In genomic region chr14:46604886-46605531, GRCm38 (mm10) we compare ENCODE assay signal across 9 mouse cellular contexts.
DNase-seq lines count a peak whose midpoint lies in the region; ATAC-seq lines count a peak whose summit lies in the region.
"Had no signal": no experiment of that assay in that cellular context is flagged by ENCODE, and none has a peak within 500 bp of the region (broad histone marks: within the 10 kb centered on the region; RNA-seq: fewer than 3 reads in every experiment).

No protein-coding gene starts in this region.

- H3K36me3 ChIP-seq in lung, embryonic 15.5 days, result no peaks in the 10 kb centered on the region
- H3K36me3 ChIP-seq in forebrain, embryonic 14.5 days (ENCODE audit: control insufficient read depth, insufficient read depth, low read length), result no peaks in the 10 kb centered on the region
- no peaks in the 10 kb centered on the region for H3K36me3 ChIP-seq in limb, embryonic 15.5 days

- H3K27ac ChIP-seq in lung, embryonic 15.5 days, result 0 out of 2 replicates have a peak overlapping the region, but pooled peaks have one; percentile 18
- no peak overlapping the region for H3K27ac ChIP-seq in forebrain, embryonic 14.5 days (ENCODE audit: low read depth, low read length)
- no peak overlapping the region for H3K27ac ChIP-seq in limb, embryonic 15.5 days

- peaks cover 26% of the 10 kb centered on the region for H3K4me1 ChIP-seq in lung, embryonic 15.5 days
- peaks cover 7% of the 10 kb centered on the region for H3K4me1 ChIP-seq in forebrain, embryonic 14.5 days (ENCODE audit: control insufficient read depth, insufficient read depth, low read length)
- H3K4me1 ChIP-seq in limb, embryonic 15.5 days, result peaks cover 15% of the 10 kb centered on the region

- no peak overlapping the region for H3K9ac ChIP-seq in lung, embryonic 15.5 days
- H3K9ac ChIP-seq in forebrain, embryonic 14.5 days (ENCODE audit: low read length), result peak overlapping the region; percentile 21; the same call in 1 of the 2 replicates
- H3K9ac ChIP-seq in limb, embryonic 15.5 days, result no peak overlapping the region

- H3K4me3 ChIP-seq in lung, embryonic 15.5 days, result no peak overlapping the region
- no peak overlapping the region for H3K4me3 ChIP-seq in forebrain, embryonic 14.5 days (ENCODE audit: low read depth, low read length)
- no peak overlapping the region for H3K4me3 ChIP-seq in limb, embryonic 15.5 days

- 8% methylated on average over 16 of the region's 16 CpGs for WGBS in lung, embryonic 15.5 days
- WGBS in forebrain, embryonic 14.5 days, result 14% methylated on average over 16 of the region's 16 CpGs
- WGBS in limb, embryonic 15.5 days, result 9% methylated on average over 16 of the region's 16 CpGs

- ATAC-seq in lung, embryonic 15.5 days (ENCODE audit: borderline replicate concordance, extremely low read depth, low FRiP score, low TSS enrichment), result no peak
- ATAC-seq in forebrain, embryonic 14.5 days, result peak; percentile 74
- no peak for ATAC-seq in limb, embryonic 15.5 days (ENCODE audit: insufficient number of reproducible peaks, low FRiP score, low TSS enrichment, low read depth)
- no peak for ATAC-seq in monocyte, adult 5-6 weeks (replicated peaks; ENCODE audit: insufficient number of reproducible peaks, low FRiP score, low TSS enrichment, poor library complexity, severe bottlenecking)
- ATAC-seq: activated CD4-positive, CD25-positive, alpha-beta regulatory T cell, adult 4 months had no signal

- H3K4me2 ChIP-seq in lung, embryonic 15.5 days, result peak overlapping the region; percentile 46
- H3K4me2 ChIP-seq in forebrain, embryonic 14.5 days (ENCODE audit: low read length), result peak overlapping the region; percentile 33
- peak overlapping the region; percentile 17; the same call in 1 of the 2 replicates for H3K4me2 ChIP-seq in limb, embryonic 15.5 days

- DNase-seq in lung, postnatal 14 days, result no peak
- DNase-seq in forebrain, embryonic 14.5 days (ENCODE audit: low spot score), result peak; percentile 60
- no peak for DNase-seq in layer of hippocampus, adult 9-11 months
- no peak for DNase-seq in thymus, postnatal 25 days
- DNase-seq: layer of hippocampus, postnatal 36 days had no signal

- H3K27me3 ChIP-seq in lung, embryonic 15.5 days, result no peaks in the 10 kb centered on the region
- 0 out of 2 replicates have a peak, but pooled peaks cover 3% of the 10 kb centered on the region for H3K27me3 ChIP-seq in forebrain, embryonic 14.5 days (replicated peaks; ENCODE audit: control insufficient read depth, insufficient read depth, low read length)
- peaks cover 18% of the 10 kb centered on the region; the same call in 1 of the 2 replicates for H3K27me3 ChIP-seq in limb, embryonic 15.5 days

- H3K9me3 ChIP-seq in lung, embryonic 15.5 days, result no peaks in the 10 kb centered on the region
- no peaks in the 10 kb centered on the region for H3K9me3 ChIP-seq in forebrain, embryonic 14.5 days (replicated peaks; ENCODE audit: control insufficient read depth, low read length)
- no peaks in the 10 kb centered on the region for H3K9me3 ChIP-seq in limb, embryonic 15.5 days
